Mouse (Mus musculus): ENCODE measurements around the gene Setd1a.
A peak's percentile ranks its signal among the peaks of the same experiment; 100 is the strongest.

The Setd1a gene

GRCm38 (mm10) chr7:127800435-127801009, 24.1 kb downstream of the Setd1a start, which contains the start of gene Hsd3b7:
Hsd3b7 (plus strand) TSS chr7:127800604.
- peak; percentile 88 for DNase-seq (ENCODE audit: low spot score)

GRCm38 (mm10) chr7:127801010-127801621, 24.6 kb downstream of the Setd1a start:
- no peak for DNase-seq (ENCODE audit: low spot score)

GRCm38 (mm10) chr7:127802313-127802712, 25.8 kb downstream of the Setd1a start:
- DNase-seq (ENCODE audit: low spot score), result no peak

- DNase-seq (ENCODE audit: low spot score), result no peak
Observed at GRCm38 (mm10) chr7:127808821-127809220, 32.4 kb downstream of the Setd1a start.

- DNase-seq (ENCODE audit: low spot score), result no peak
Observed at GRCm38 (mm10) chr7:127809846-127810245, 33.4 kb downstream of the Setd1a start.

- no peak for DNase-seq (ENCODE audit: low spot score)
Observed at GRCm38 (mm10) chr7:127810650-127811049, 34.2 kb downstream of the Setd1a start.

- DNase-seq (ENCODE audit: low spot score), result no peak
Observed at GRCm38 (mm10) chr7:127811240-127811639, 34.8 kb downstream of the Setd1a start.

GRCm38 (mm10) chr7:127812292-127812691, 35.8 kb downstream of the Setd1a start:
- DNase-seq (ENCODE audit: low spot score), result no peak

GRCm38 (mm10) chr7:127813821-127814220, 37.4 kb downstream of the Setd1a start:
- no peak for DNase-seq (ENCODE audit: low spot score)

- DNase-seq (ENCODE audit: low spot score), result no peak
Observed at GRCm38 (mm10) chr7:127814241-127814921, 37.9 kb downstream of the Setd1a start.

- no peak for DNase-seq (ENCODE audit: low spot score)
Observed at GRCm38 (mm10) chr7:127815116-127815665, 38.7 kb downstream of the Setd1a start.

GRCm38 (mm10) chr7:127815954-127816821, 39.7 kb downstream of the Setd1a start:
- peak; percentile 19 for DNase-seq (ENCODE audit: low spot score)

- DNase-seq (ENCODE audit: low spot score), result no peak
Observed at GRCm38 (mm10) chr7:127817053-127817452, 40.6 kb downstream of the Setd1a start.

- DNase-seq (ENCODE audit: low spot score), result no peak
Observed at GRCm38 (mm10) chr7:127817776-127818175, 41.3 kb downstream of the Setd1a start.

GRCm38 (mm10) chr7:127820836-127821509, 44.5 kb downstream of the Setd1a start:
- DNase-seq (ENCODE audit: low spot score), result no peak

- no peak for DNase-seq (ENCODE audit: low spot score)
Observed at GRCm38 (mm10) chr7:127822494-127822893, 46.0 kb downstream of the Setd1a start.

- DNase-seq (ENCODE audit: low spot score), result peak; percentile 16
Observed at GRCm38 (mm10) chr7:127823236-127824171, 47.0 kb downstream of the Setd1a start.

- DNase-seq (ENCODE audit: low spot score), result peak; percentile 68
Observed at GRCm38 (mm10) chr7:127824176-127824871, 47.9 kb downstream of the Setd1a start, which contains the start of the genes Stx4a and Stx1b. Stx4a (plus strand) TSS chr7:127824294. Stx1b (minus strand) TSS chr7:127824549.

GRCm38 (mm10) chr7:127835550-127835949, 59.1 kb downstream of the Setd1a start:
- DNase-seq (ENCODE audit: low spot score), result no peak
